Mouse (Mus musculus) layer of hippocampus, adult 18-20 months (tissue): Measurements from ENCODE around the gene Grap2. TPM values are rescaled to one million over a fixed set of nuclear protein-coding genes. Genes with fewer than 3 reads are reported as not detected.

Experiments
- DNase-seq, 2 experiments: peaks; one replicate each; pipeline ENCODE4 v3.0.0; 2022; ENCODE audit warnings: low spot score in 2 of 2
- total RNA-seq, 2 experiments: library from RNA; stranded (reverse); gene quantifications; 2 replicates each; pipeline ENCODE4 v1.2.3; 2021

Gene Grap2
- total RNA-seq, 2 experiments from 2014 or later, result 0.05 to 0.10 TPM

DNA sequence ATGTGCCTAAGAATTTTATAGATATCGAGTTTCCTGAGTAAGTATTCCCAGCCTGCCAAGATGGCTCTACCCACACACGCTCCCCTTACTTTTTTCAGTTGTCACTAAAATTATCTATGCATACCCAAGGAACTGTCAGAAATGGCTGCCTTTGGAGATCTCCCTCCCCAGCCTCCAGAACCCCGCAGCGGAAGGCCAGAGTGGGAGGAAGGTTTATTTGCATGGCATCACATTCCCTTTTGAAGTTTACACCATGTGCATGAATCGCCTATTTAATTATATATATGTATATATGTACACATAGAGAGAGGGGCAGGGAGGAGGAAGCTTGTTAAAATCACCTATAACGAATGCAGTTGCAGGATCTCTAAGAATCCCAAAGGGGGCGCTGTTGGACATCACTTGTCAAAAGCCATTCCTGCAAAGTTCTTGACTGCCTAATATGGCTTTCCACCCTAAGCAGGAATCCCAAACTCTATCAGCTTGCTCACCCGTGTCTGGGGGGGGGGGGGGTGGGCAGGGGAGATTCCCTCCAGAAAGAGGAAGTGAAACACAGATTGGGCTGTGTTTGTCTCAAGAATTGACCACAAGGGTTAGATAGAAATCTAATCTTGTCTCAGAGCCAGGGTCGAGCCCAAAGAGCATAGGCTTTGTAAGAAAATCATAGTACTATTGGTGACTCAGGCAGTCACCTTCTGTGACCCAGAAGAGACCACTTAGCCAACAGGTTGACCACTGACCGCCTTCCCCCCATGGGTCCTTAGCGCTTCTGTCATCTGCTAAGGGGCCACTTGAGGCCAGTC lies 62.2 kb downstream of the Grap2 start:
- DNase-seq, result peak in 1 of 2 experiments; percentile 68

DNA sequence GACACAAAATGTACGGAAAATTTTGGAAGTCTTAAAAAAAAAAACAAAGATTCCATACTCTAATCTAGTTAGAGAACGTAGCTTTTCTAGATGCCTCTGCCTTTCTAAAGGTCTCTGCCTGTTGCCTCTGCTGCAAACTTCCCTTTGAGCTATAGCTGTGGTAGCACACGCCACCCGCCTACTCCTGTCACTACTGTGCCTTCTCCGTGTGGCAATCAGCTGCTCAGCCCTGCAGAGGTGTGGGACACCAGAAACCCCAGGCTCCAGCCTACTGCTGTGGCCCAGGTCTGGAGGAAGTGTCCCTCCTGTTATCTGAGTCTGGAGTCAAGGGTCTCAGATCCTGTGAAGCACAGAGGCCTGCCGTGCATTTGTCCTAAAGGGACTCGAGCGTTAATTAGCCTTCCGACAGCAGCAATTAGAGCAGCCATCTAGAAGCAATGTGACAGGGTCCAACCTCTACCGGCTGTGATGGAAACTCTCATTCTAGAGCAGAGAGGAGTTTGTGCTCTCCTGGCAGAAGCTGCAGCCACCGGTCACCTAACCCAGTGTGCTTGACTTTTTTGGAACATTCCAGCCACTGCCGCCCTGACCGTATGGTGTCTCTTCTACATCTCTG lies 64.5 kb downstream of the Grap2 start:
- DNase-seq, result no peak

DNA sequence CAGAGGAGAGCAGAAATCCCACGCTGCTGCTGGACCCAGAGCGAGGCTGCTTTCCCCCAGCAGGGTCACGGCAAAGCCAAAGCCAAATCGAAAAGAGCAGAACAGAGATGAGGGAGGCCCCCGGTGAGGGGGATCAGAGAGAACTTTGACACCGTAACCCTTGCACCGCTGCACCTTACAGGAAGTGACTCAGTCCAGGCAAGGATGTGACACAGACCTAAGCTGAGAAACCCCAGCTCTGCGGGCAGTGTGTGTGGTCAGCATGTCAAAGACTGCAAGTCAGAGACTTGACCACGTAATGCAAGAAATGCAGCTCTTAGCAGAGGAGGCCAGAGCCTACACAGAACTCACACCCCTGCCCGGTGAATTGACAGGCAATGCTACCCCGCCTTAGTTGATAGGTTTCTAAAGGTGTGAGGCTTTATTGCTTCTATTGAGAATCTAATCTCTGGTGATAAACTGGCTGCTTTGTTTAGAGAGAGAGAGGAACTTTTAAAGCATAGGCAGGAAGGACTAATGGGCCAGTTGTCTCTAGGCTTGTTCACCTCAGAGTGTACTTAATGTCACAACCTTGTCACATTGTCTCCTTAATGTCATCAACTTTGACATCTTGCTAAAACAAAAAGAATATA lies 66.8 kb downstream of the Grap2 start:
- no peak for DNase-seq

DNA sequence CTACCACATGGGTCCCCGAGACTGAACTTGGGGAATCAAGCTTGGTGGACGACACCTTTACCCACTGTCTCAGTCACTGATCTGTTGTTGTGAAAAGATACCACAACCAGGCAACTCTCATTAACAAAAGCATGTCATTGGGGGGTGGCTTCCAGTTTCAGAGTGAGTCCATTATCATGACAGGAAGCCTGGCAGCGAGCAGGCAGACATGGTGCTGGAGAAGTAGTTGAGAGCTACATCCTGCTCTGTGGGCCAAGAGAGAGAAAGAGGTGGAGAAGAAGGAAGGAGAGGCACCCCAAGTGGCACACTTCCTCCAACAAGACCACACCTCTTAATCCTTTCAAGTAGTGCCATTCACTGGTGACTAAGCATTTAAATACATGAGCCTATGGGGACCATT lies 67.5 kb downstream of the Grap2 start:
- no peak for DNase-seq

GRCm38 (mm10) chr15:80641702-80642435 lies 69.5 kb downstream of the Grap2 start:
- no peak for DNase-seq

GRCm38 (mm10) chr15:80645006-80645797 lies 72.8 kb downstream of the Grap2 start:
- DNase-seq, result no peak

DNA sequence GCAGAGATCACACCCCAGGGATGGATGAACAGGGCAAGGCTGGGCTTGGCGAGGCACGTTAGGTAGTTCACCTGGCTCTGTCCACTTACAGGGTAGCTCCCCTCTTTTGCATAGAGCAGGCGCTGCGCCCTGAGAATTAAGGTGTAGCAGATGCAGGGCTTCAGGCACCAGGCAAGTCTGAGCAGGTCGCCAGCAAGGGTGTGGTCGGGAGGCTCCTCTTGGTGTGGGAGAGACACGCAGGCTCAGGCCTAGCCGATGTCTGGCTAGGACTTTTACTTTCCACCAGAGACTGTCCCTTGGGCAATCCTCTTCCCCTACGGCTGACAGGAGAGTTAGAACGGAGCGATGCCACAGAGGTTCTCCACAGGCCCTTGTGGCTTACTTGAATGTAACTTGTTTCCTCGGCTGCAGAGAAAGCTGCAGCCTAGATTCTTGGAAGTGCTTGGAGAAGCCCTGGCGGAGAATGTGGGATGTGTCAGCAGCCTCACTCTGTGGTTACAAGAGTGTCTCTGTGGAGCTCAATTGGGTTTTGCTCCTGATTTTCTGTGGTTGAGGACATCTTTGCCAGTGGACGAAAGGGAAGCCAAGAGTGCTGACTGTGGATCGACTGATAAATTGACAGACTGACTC lies 76.7 kb downstream of the Grap2 start:
- peak in 1 of 2 experiments; percentile 25 for DNase-seq

DNA sequence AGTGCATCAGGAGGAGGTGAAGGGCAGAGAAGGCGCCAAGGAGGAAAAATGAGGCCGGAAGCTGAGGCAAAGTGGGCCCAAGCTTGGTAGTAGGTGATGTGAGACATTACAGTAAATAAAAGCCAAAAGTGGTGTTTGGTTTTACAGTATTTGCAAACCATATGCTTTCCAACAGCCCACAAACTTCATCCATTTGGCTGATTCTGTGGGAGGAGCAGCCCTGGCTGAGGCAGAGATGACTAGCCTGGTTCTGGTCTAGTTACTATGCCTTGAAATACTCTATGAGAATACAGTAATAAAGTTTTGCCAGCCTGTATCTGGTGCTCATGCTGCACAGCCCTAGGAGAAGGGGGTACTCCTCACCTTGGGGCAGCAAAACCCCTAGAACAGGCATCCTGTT lies 78.0 kb downstream of the Grap2 start:
- peak in 1 of 2 experiments; percentile 55 for DNase-seq

DNA sequence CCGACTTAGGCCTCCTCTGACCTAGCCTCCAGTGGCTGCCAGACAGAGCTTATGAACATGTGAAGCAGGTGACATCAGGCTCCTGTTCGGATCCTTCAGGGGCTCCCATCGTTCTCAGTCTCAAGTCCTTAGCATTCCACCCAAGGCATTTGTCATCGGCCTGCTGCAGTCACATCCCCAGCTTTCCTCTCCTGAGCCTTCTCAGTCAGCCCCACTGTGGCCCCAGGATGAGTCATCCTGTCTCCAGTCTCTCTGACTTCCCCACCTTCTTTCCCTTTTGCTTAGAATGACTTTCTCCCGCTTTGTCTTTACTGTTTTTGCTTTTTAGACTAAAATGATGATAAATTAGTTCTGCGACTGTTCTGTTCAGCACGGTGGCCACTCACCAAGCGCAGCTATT lies 81.5 kb downstream of the Grap2 start:
- DNase-seq, result no peak

DNA sequence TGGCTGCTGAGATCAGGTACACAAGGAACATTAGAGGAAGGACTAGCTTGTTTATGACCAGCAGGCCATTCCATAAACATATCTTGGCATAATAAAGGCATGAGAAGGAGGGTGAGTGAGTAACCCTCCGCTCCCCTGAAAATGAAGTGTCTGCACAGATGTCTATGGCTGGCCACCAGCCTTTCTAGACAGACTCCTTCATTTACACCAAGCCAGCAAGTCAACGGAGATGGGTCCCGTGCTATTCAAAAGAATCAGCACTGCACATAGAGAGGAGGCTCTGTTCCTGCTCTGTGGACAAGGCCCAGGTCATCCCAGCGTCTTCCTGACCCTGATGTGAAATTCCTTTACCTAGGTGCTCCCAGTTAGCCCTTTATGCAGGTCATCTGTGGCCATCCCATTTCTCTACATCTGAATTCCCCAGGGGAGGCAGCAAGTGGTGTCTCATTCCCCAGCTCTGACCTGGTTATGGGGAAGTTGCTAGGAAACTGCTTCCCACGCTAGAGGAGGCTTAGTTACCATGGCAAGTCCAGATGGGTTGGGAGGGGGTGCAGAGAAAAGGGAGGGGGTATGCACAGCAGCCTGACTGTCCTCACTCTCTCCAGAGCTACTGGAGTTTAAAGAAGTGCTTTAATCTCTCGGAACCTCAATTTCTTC lies 86.5 kb downstream of the Grap2 start:
- peak; percentile 57 to 66 for DNase-seq

GRCm38 (mm10) chr15:80660963-80661362 lies 88.6 kb downstream of the Grap2 start:
- DNase-seq, result peak in 1 of 2 experiments; percentile 49

GRCm38 (mm10) chr15:80664444-80664843 lies 92.0 kb downstream of the Grap2 start:
- no peak for DNase-seq

GRCm38 (mm10) chr15:80671295-80672252 lies 99.2 kb downstream of the Grap2 start, which contains the start of gene Fam83f:
TSS of gene Fam83f (plus strand) at chr15:80671847.
- DNase-seq, result no peak

GRCm38 (mm10) chr15:80672810-80673209 lies 100.4 kb downstream of the Grap2 start:
- no peak for DNase-seq

DNA sequence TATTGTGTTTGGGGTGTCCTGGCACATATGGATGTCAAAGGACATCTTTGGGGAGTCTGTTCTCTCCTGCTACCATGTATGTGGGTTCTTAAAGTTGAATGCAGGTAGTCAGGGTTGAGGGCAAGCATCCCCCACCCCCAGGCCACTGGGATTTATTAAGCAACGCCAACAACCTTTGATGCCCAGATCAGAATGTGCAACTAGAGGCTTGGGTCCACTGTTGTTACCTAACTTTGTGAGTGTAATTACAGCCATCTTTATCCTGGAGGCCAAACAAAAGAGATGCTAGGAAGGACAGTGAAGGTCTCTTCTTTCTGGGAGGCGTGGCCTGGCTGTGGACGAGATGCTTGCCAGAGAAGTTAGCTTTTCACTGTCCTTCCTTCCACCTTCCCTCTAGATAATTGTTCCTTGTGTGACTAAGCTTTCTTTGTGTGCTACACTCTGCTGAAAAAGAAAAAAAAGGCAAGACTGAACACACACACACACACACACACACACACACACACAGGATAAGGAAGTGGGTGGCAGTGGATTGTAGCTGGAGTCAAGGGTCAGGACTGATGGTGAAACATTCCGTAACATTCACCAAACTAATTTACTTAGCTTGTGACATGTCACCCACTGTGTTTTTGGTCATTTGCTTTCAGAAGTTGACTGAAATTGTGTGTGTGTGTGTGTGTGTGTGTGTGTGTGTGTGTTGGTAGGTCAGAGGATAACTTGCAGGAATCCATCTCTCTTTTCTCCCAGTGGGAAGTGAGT lies 101.1 kb downstream of the Grap2 start:
- no peak for DNase-seq

DNA sequence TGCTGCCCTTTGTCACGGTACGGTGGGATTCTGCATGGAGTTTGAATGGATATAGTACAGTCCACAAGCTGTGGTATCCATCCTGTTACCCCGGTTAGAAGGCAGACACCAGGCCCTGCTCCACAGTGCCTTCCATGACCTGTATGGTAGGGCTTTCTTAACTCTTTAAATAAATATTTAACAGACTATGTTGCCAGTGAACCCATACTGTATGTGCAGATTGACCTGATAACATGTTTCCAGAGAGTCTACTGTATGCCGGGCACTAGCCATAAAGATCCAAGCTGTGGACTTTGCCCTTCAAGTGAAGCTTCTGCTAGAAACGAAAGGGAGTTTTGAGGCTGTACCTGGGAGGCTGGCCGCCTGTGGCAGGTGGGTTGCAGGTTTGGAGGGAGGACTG lies 102.3 kb downstream of the Grap2 start:
- no peak for DNase-seq

GRCm38 (mm10) chr15:80679515-80680215 lies 107.3 kb downstream of the Grap2 start:
- peak; percentile 25 to 69 for DNase-seq
